Mouse (Mus musculus): Measurements from ENCODE around the gene Rbfox3. TPM values are rescaled to one million over a fixed set of nuclear protein-coding genes. Genes with fewer than 3 reads are reported as not detected.

Rbfox3 gene
- total and polyA plus RNA-seq, 3 experiments: not detected

DNA sequence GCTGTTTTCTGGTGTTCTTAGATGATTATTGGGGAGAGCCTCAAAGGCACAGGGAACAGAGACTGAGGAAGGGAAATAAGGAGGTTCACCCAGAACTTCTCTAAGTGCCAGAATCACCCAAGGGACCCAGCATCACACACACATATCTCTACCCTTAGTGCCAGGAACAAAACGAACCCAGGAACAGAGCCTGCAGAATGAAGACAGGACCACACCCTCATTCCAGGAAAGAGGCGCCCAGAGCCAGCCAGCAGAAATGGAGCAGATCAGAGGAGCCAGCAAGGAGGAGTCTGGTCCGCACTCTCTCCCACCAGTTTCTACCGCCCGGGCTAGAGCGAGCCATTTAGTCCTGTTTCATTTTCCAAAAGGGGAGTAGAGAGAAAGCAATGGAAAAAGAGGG, 358.4 kb downstream of the Rbfox3 start:
- in situ Hi-C loops (cut with MboI; ENCODE audit: low pct_ligation_motif_present, low pct_unique_long_range_greater_than_20kb, low sequenced_read_pairs): no loop called here
- H3K27ac ChIP-seq (ENCODE audit: insufficient read depth, low read depth): no peak overlapping the region
- dilution Hi-C loops (cut with MboI; ENCODE audit: extremely low pct_ligation_motif_present, extremely low pct_unique_long_range_greater_than_20kb, low sequenced_read_pairs): no loop called here
- H3K4me1 ChIP-seq (ENCODE audit: control insufficient read depth in 1 of 2, insufficient read depth in 2 of 2): peaks cover 5 to 10% of the 10 kb centered on the region in 2 experiments; a peak in 3 of 4 replicates
- DNase-seq (ENCODE audit: extremely low read depth): no peak
- H3K9ac ChIP-seq (ENCODE audit: insufficient read depth, low read depth): no peak overlapping the region
- H3K36me3 ChIP-seq (replicated peaks in 1 of 2; ENCODE audit: control insufficient read depth in 1 of 2, insufficient read depth in 1 of 2, low read length in 1 of 2): no peaks in the 10 kb centered on the region
- TF ChIP-seq BHLHE40 (IDR thresholded peaks at IDR 0.05; ENCODE audit: low read depth, low read length) (no peak), E2F4 (IDR thresholded peaks at IDR 0.05; ENCODE audit: insufficient replicate concordance, low read depth, low read length) (no peak), JUND (conservative IDR thresholded peaks at IDR 0.05; ENCODE audit: low read depth, low read length) (no peak), TBP (conservative IDR thresholded peaks at IDR 0.05; ENCODE audit: low read depth, low read length) (no peak), MAX (IDR thresholded peaks at IDR 0.05; ENCODE audit: low read length) (no peak), CHD1 (IDR thresholded peaks at IDR 0.05; ENCODE audit: low read depth, low read length) (no peak), KAT2A (IDR thresholded peaks at IDR 0.05; ENCODE audit: insufficient replicate concordance, low read length) (no peak), HCFC1 (IDR thresholded peaks at IDR 0.05; ENCODE audit: low read depth, low read length) (no peak), ELF1 (IDR thresholded peaks at IDR 0.05; ENCODE audit: low read depth, low read length) (no peak), IRF4 (IDR thresholded peaks at IDR 0.05; ENCODE audit: low read depth, low read length) (no peak), MAZ (IDR thresholded peaks at IDR 0.05; ENCODE audit: low read depth, low read length) (no peak), POLR2A (IDR thresholded peaks at IDR 0.05; ENCODE audit: low read depth, low read length) (no peak), RAD21 (IDR thresholded peaks at IDR 0.05; ENCODE audit: low read depth, low read length) (no peak), RCOR1 (conservative IDR thresholded peaks at IDR 0.05; ENCODE audit: low read depth, low read length) (no peak), USF1 (IDR thresholded peaks at IDR 0.05; ENCODE audit: low read depth, low read length) (no peak), MEF2A (IDR thresholded peaks at IDR 0.05; ENCODE audit: borderline replicate concordance, low read depth, low read length) (no peak), ZNF384 (IDR thresholded peaks at IDR 0.05; ENCODE audit: low read depth, low read length) (no peak), TCF12 (IDR thresholded peaks at IDR 0.05; ENCODE audit: low read depth, low read length) (no peak)
- H3K27me3 ChIP-seq (replicated peaks): peaks cover 95% of the 10 kb centered on the region
- no peak overlapping the region for H3K4me3 ChIP-seq (replicated peaks in 1 of 3; ENCODE audit: low read depth in 2 of 3, low read length in 2 of 3, poor library complexity in 1 of 3)
- no peak overlapping the region for H3K4me2 ChIP-seq (ENCODE audit: insufficient read depth, low read depth, poor library complexity, severe bottlenecking)
- H3K9me3 ChIP-seq (replicated peaks; ENCODE audit: low read length): no peaks in the 10 kb centered on the region
- no peaks in the 10 kb centered on the region for H3K79me2 ChIP-seq (replicated peaks; ENCODE audit: control insufficient read depth, extremely low read depth, insufficient read depth, poor library complexity, severe bottlenecking)

GRCm38 (mm10) chr11:118552478-118552877, 358.9 kb downstream of the Rbfox3 start:
- Histone ChIP-seq H3K27me3 (replicated peaks) (peaks cover 95% of the 10 kb centered on the region), H3K27ac (ENCODE audit: insufficient read depth, low read depth) (no peak overlapping the region), H3K4me1 (ENCODE audit: control insufficient read depth in 1 of 2, insufficient read depth in 2 of 2) (peaks cover 5 to 10% of the 10 kb centered on the region in 2 experiments; a peak in 3 of 4 replicates), H3K4me3 (replicated peaks in 1 of 3; ENCODE audit: low read depth in 2 of 3, low read length in 2 of 3, poor library complexity in 1 of 3) (no peak overlapping the region), H3K9me3 (replicated peaks; ENCODE audit: low read length) (no peaks in the 10 kb centered on the region), H3K79me2 (replicated peaks; ENCODE audit: control insufficient read depth, extremely low read depth, insufficient read depth, poor library complexity, severe bottlenecking) (no peaks in the 10 kb centered on the region), H3K36me3 (replicated peaks in 1 of 2; ENCODE audit: control insufficient read depth in 1 of 2, insufficient read depth in 1 of 2, low read length in 1 of 2) (no peaks in the 10 kb centered on the region), H3K9ac (ENCODE audit: insufficient read depth, low read depth) (no peak overlapping the region), H3K4me2 (ENCODE audit: insufficient read depth, low read depth, poor library complexity, severe bottlenecking) (no peak overlapping the region)
- in situ Hi-C loops (cut with MboI; ENCODE audit: low pct_ligation_motif_present, low pct_unique_long_range_greater_than_20kb, low sequenced_read_pairs): no loop called here
- DNase-seq (ENCODE audit: extremely low read depth): no peak
- TF ChIP-seq SIN3A (IDR thresholded peaks at IDR 0.05; ENCODE audit: low read length): no peak
- TF ChIP-seq E2F4 (IDR thresholded peaks at IDR 0.05; ENCODE audit: insufficient replicate concordance, low read depth, low read length): no peak
- TF ChIP-seq TCF12 (IDR thresholded peaks at IDR 0.05; ENCODE audit: low read depth, low read length): no peak
- no peak for TF ChIP-seq TBP (conservative IDR thresholded peaks at IDR 0.05; ENCODE audit: low read depth, low read length)
- TF ChIP-seq CHD1 (IDR thresholded peaks at IDR 0.05; ENCODE audit: low read depth, low read length): no peak
- TF ChIP-seq JUND (conservative IDR thresholded peaks at IDR 0.05; ENCODE audit: low read depth, low read length): no peak
- TF ChIP-seq ZNF384 (IDR thresholded peaks at IDR 0.05; ENCODE audit: low read depth, low read length): no peak
- no peak for TF ChIP-seq MAZ (IDR thresholded peaks at IDR 0.05; ENCODE audit: low read depth, low read length)
- TF ChIP-seq GABPA (IDR thresholded peaks at IDR 0.05; ENCODE audit: insufficient replicate concordance, low read depth, low read length): no peak
- no peak for TF ChIP-seq HCFC1 (IDR thresholded peaks at IDR 0.05; ENCODE audit: low read depth, low read length)
- TF ChIP-seq MAFK (IDR thresholded peaks at IDR 0.05; ENCODE audit: insufficient replicate concordance, low read length): no peak
- TF ChIP-seq JUN (IDR thresholded peaks at IDR 0.05; ENCODE audit: insufficient read depth, low read depth, low read length): no peak
- TF ChIP-seq UBTF (IDR thresholded peaks at IDR 0.05; ENCODE audit: low read depth, low read length): no peak
- dilution Hi-C loops (cut with MboI; ENCODE audit: extremely low pct_ligation_motif_present, extremely low pct_unique_long_range_greater_than_20kb, low sequenced_read_pairs): no loop called here

All from CH12.LX (cell line).